Mouse (Mus musculus) spleen, adult 2 months (tissue): ENCODE measurements at regions not wholly inside any gene's neighbourhood (a gene's known extent, or its start where the extent isn't known, plus 50 kb on each side); places are given as distances from the start of the nearest gene placed in this dataset.

Source experiments
- DNase-seq, 2 experiments: peaks; one replicate each; pipeline versions ENCODE4 v3.0.0 to v3.0.0-alpha.2; 2012 to 2021; ENCODE audit warnings: low spot score in 2 of 2, low read depth in 1 of 2
- H3K27ac ChIP-seq: fragments of 200-500 bp; 2 replicates; pipeline ENCODE4 v1.5.1; 2012; ENCODE audit warnings: low read length, inconsistent platforms; ENCODE audit not compliant: insufficient read depth
- H3K27me3 ChIP-seq: fragments of 200-500 bp; 2 replicates; pipeline ENCODE4 v1.6.1; 2012; ENCODE audit warnings: mild to moderate bottlenecking, moderate library complexity, low read length, inconsistent platforms; ENCODE audit not compliant: control insufficient read depth, insufficient read depth
- H3K36me3 ChIP-seq: fragments of 200-500 bp; 2 replicates; pipeline ENCODE4 v1.6.1; 2012; ENCODE audit warnings: mild to moderate bottlenecking, low read length, inconsistent platforms; ENCODE audit not compliant: control insufficient read depth, insufficient read depth
- H3K4me1 ChIP-seq: fragments of 200-500 bp; 2 replicates; pipeline ENCODE4 v1.6.1; 2011; ENCODE audit warnings: inconsistent platforms; ENCODE audit not compliant: control insufficient read depth, insufficient read depth, insufficient read length
- H3K4me3 ChIP-seq: fragments of 200-500 bp; 2 replicates; pipeline ENCODE4 v1.5.1; 2011; ENCODE audit warnings: mild to moderate bottlenecking, inconsistent platforms; ENCODE audit not compliant: insufficient read depth, insufficient read length; ENCODE audit errors: extremely low read depth
- CTCF ChIP-seq: fragments of 200-500 bp; IDR thresholded peaks from 2 replicates; pipeline ENCODE4 v1.5.1; 2011; ENCODE audit warnings: mild to moderate bottlenecking, inconsistent platforms; ENCODE audit not compliant: insufficient read depth, insufficient read length, insufficient replicate concordance; ENCODE audit errors: extremely low read depth
- POLR2A ChIP-seq: fragments of 200-500 bp; IDR thresholded peaks from 2 replicates; pipeline ENCODE4 v1.6.1; 2011; ENCODE audit warnings: low read depth, low read length, inconsistent platforms
- WGBS: fragments of 180-500 bp; shearing (Covaris S2); methylation state at CpG from one replicate; pipeline ENCODE4 v1.1.7; 2018; 5-methylcytosine and 5-hydroxymethylcytosine counted together

DNA sequence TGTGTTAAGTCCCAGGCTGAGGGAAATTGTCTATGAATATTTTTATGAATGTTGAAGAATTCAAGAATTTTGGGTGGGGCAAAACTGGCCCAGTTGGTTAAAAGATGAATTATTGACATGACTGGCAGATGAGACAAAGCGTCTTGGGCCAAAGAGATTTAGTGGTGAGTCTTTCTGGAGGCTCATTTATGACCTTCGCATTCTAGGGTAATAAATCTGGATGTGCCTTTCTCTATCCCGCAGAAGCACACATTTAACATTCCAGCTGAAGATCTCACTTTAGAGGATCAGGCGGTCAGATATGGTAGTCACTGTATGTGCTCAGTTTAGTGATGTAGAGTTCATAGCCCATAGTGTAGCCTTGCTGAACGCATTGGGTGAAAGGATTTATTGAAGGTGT is 296.9 kb upstream of the Gm21798 start:
- Histone ChIP-seq H3K27me3 (0 out of 2 replicates have a peak, but pooled peaks cover 1% of the 10 kb centered on the region), H3K4me1 (no peaks in the 10 kb centered on the region), H3K4me3 (no peak overlapping the region), H3K27ac (no peak overlapping the region), H3K36me3 (no peaks in the 10 kb centered on the region)
- DNase-seq: no peak
- 92% methylated on average over 5 of the region's 5 CpGs for WGBS
- TF ChIP-seq POLR2A (no peak), CTCF (no peak)

DNA sequence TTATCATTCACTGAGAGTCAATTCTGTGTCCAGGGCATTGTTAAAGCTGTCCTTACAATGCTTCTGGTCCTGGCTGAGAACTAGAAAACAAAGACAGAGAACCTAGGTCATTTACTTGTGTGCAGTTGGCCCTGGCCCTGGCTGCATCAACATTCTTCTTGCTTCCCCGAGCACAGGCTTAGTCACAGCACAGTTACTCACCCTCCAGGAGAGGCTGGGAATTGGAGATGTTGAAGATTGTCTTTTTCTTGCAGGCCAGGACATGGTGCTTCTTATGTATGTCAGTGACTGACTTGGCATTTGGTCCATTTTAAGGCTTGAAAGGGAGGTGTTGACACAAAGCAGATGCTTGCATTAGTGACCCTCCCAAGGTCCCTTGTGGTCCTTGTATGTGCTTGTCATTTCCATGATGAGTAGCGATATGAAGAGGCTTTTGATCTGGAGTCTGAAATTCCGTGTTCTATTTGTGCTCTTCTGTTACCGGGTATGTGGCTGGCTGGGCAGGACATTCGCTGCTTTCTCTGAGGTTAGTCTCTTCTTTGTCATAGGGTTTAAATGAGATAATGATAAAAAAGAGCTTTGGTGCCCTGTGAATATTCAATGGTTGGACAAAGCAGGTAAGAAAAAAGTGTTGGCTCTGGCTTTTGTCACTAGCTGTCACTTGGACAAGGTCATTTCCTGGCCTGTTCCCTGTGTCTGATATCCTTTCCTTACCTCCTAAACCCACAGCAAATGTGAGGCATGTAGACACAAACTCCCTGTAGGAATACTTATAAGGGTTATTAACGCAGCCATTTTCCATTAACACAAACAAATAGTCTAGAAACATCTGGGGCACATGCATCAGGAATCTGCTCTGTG is 285.0 kb upstream of the Gm21798 start:
- 86% methylated on average over 6 of the region's 6 CpGs for WGBS

DNA sequence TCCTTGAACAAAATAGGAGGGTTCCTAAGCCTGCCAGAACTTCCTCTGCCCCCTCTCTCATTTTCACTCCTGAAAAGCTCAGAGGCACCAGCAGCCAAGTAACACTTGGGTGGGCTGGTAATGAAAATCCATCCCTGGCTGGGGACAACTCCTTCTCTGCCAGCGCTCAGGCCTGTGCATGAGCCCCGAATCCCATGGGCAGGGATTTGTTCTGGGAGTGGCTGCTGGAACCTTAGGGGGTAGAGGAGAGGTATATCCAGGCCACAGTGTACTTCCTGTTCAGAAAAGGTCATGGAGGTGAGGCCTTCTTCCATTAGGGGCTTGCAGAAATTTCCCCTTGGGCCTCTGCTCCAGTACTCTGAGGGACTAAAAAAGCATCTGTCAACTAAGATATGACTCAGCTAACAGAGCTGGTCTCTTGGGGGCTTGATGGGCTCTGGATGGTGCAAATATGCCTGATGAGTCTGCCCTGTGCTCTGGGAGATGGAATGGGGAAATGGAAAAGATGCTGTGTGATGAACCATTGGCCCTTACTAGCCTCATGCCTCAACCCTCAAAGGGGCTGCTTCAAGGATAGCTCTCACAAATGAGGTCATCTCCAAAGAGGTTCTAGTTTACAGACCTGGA is 284.2 kb upstream of the Gm21798 start:
- H3K4me1 ChIP-seq: no peaks in the 10 kb centered on the region
- no peak overlapping the region for H3K27ac ChIP-seq
- H3K4me3 ChIP-seq: no peak overlapping the region
- WGBS: 92% methylated on average over 2 of the region's 2 CpGs
- DNase-seq: no peak
- no peaks in the 10 kb centered on the region for H3K27me3 ChIP-seq
- TF ChIP-seq POLR2A: no peak
- no peak for TF ChIP-seq CTCF
- H3K36me3 ChIP-seq: no peaks in the 10 kb centered on the region

More for the DNA sequence above, 285.0 kb upstream of the Gm21798 start:
- Histone ChIP-seq H3K4me1 (no peaks in the 10 kb centered on the region), H3K27ac (no peak overlapping the region), H3K4me3 (no peak overlapping the region), H3K36me3 (no peaks in the 10 kb centered on the region), H3K27me3 (no peaks in the 10 kb centered on the region)
- no peak for DNase-seq
- TF ChIP-seq POLR2A (no peak), CTCF (no peak)

DNA sequence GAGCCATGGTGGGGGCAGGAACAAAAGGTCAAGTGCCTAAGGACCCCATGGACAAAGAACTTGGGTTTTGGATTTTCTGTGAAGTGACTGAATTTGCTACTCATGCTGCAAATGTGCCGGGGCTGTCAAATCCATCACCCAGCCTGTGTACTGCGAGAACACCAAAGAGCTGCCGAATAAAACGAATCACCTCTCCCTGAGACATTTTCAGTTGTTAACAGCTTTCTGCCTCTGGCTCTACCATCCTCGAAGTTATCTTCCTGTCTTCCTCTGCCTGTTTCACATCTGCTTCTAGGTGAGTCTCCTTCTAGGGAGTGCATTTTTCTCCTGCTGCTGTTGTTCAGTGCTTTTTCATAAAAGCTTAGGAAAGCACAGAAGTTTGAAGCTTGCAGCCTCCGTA is 283.3 kb upstream of the Gm21798 start:
- Histone ChIP-seq H3K27me3 (no peaks in the 10 kb centered on the region), H3K27ac (no peak overlapping the region), H3K4me1 (no peaks in the 10 kb centered on the region), H3K4me3 (no peak overlapping the region), H3K36me3 (no peaks in the 10 kb centered on the region)
- WGBS: 82% methylated on average over 6 of the region's 6 CpGs
- no peak for DNase-seq
- no peak for TF ChIP-seq POLR2A
- no peak for TF ChIP-seq CTCF

DNA sequence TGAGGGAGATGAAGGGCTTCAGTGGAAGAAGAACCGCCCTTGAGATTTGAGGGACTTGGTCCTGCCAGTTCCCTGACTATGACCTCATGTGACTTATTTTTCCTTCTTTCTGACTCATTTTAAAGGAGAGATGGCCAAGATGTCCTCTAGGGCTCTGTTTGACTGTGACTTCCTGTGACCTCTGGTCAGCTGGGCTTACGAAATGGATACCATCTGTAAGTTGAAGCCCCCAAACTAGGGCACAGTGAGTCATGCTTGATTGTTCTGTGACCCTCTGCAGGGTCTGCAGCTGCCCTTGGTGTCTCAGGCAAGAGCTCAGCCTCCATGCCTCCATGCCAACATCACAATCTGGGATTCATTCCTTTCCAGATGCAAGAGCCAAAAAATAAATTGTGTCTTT is 282.3 kb upstream of the Gm21798 start:
- H3K27me3 ChIP-seq: no peaks in the 10 kb centered on the region
- H3K36me3 ChIP-seq: no peaks in the 10 kb centered on the region
- H3K27ac ChIP-seq: no peak overlapping the region
- WGBS: 80% methylated on average over 2 of the region's 2 CpGs
- TF ChIP-seq CTCF (no peak), POLR2A (no peak)
- no peaks in the 10 kb centered on the region for H3K4me1 ChIP-seq
- H3K4me3 ChIP-seq: no peak overlapping the region
- DNase-seq: no peak

DNA sequence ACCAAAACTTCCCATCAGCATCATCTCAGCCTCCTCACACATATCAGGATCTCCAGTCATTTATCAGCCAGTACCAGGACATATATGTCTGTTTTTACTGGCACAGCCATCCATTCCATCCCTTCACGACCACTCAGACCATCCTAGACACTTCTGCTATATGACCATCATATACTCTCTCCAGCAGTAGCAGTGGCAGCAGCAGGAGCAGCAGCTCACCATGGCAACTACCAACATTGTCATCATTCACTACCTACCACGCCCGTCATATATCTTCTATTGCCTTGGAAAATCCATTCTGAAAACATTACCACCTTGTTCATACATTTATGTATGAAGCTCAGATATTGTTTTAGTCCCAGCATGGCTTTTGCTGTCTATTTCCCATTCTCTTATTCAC is 276.1 kb upstream of the Gm21798 start:
- Histone ChIP-seq H3K4me3 (no peak overlapping the region), H3K27me3 (no peaks in the 10 kb centered on the region), H3K36me3 (no peaks in the 10 kb centered on the region), H3K27ac (no peak overlapping the region), H3K4me1 (no peaks in the 10 kb centered on the region)
- 84% methylated on average over 3 of the region's 3 CpGs for WGBS
- DNase-seq: no peak
- no peak for TF ChIP-seq POLR2A
- TF ChIP-seq CTCF: no peak

DNA sequence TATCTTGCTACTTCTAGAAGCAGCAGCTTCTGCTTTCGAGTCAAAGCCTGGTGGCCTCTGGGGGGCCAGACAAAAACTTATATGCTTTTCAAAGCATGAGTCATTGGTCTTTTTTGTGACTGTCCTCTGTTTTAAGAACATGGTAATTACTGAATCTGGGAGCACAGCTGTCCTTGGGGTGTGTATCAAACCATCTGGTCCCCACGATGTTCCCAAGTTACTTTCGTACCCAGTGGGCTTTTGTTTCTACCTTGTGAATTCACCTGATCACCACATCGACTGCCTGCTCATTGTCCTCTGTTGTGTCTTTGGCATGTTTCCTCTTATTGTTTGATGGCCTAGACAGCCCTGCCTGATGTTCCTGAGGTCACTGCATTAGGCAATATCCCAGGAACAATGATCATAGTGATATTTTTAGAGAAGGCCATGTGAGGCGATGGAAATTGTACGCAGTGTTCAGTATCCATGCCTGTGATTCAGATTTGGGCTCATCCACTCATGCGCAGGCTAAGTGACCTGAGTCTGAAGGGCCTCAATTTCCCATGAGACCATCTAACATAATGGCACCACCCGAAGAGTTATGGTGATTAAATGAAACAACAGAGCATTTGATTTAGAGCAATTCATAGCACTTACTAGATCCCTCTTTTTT is 275.1 kb upstream of the Gm21798 start:
- no peak overlapping the region for H3K4me3 ChIP-seq
- 83% methylated on average over 8 of the region's 8 CpGs for WGBS
- no peaks in the 10 kb centered on the region for H3K27me3 ChIP-seq
- no peaks in the 10 kb centered on the region for H3K4me1 ChIP-seq
- TF ChIP-seq CTCF (no peak), POLR2A (no peak)
- no peaks in the 10 kb centered on the region for H3K36me3 ChIP-seq
- no peak overlapping the region for H3K27ac ChIP-seq
- no peak for DNase-seq
